Mouse (Mus musculus) megakaryocyte, embryonic 14.5 days (primary cell): ENCODE measurements around the gene Gm20388.

Source experiments
- FLI1 ChIP-seq: IDR thresholded peaks from 2 replicates; pipeline ENCODE4 v1.6.1; 2012; ENCODE audit warnings: low read length, inconsistent platforms, mixed read lengths
- GATA1 ChIP-seq: IDR thresholded peaks from 3 replicates; pipeline ENCODE4 v1.6.1; 2012; ENCODE audit warnings: mixed read lengths, low read length, inconsistent platforms, borderline replicate concordance

GRCm38 (mm10) chr8:120752082-120752452 lies 841.4 kb downstream of the Gm20388 start:
- no peak for TF ChIP-seq GATA1
- no peak for TF ChIP-seq FLI1
